Mouse (Mus musculus): ENCODE results near the gene Vrk1. TPM values are rescaled to one million over a fixed set of nuclear protein-coding genes. Genes with fewer than 3 reads are reported as not detected.

Vrk1 gene
- polyA plus RNA-seq, 1 experiment, result 22.8 TPM

GRCm38 (mm10) chr12:106080511-106080910 is 70.5 kb downstream of the Vrk1 start:
- TF ChIP-seq FOSL1 (IDR thresholded peaks at IDR 0.05; ENCODE audit: insufficient read depth, low read length, poor library complexity, severe bottlenecking), result no peak
- no peak for TF ChIP-seq CTCF (IDR thresholded peaks at IDR 0.05; ENCODE audit: control insufficient read depth, insufficient read depth, insufficient read length)
- no peak for TF ChIP-seq MYOG (IDR thresholded peaks at IDR 0.05; ENCODE audit: control insufficient read depth, extremely low read depth, insufficient read length)
- Histone ChIP-seq H3K36me3 (ENCODE audit: control insufficient read depth, insufficient read depth) (peaks cover 6% of the 10 kb centered on the region), H3K79me3 (ENCODE audit: low read depth) (no peaks in the 10 kb centered on the region), H3K4me3 (ENCODE audit: insufficient read depth, poor library complexity, severe bottlenecking) (no peak overlapping the region), H3ac (ENCODE audit: control insufficient read depth, insufficient read length, low read depth) (no peak overlapping the region), H3K27me3 (ENCODE audit: control insufficient read depth, insufficient read depth, insufficient read length) (no peaks in the 10 kb centered on the region), H3K79me2 (ENCODE audit: control insufficient read depth, insufficient read depth) (no peaks in the 10 kb centered on the region)

DNA sequence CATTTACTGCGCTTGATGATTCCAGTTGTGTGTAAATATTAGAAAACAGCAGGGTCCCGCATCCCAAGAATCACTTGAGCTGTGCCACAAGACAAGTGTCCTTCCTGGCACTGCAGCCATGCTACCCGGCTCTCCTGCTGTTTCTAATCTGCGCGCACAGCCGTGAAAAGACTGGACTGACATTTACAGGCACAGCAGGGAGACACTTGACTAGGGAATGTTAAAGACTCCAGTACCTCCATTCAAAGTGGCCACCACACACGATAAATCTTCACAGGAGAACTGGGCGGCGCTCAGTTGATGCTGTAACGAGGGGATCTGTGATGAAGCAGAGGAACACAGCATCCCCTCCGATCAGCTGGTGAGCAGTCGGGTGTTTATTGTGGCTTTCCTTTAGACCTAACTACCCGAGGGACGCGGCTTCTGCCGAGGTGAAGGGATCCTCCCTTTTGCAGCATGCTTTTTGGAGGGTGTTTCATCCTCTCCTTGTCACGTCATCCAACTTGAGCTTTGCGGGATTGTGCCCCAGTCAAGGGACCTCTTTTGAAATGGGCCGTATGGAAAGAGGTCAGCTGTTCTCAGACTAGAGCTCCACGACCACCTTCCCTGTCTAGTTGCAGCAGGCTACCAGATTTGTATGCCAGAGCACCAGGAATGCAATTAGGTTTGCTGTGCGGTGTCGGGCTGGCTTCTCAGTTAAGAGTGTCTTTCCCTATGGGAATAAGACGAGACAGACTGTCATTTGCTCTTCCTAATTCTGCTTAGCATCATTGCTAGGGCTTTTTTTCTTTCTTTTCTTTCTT is 71.1 kb downstream of the Vrk1 start:
- no peaks in the 10 kb centered on the region for H3K79me2 ChIP-seq (ENCODE audit: control insufficient read depth, insufficient read depth)
- H3K36me3 ChIP-seq (ENCODE audit: control insufficient read depth, insufficient read depth), result peaks cover under 1% of the 10 kb centered on the region
- no peak overlapping the region for H3ac ChIP-seq (ENCODE audit: control insufficient read depth, insufficient read length, low read depth)
- TF ChIP-seq CEBPB (IDR thresholded peaks at IDR 0.05; ENCODE audit: low read depth) (no peak), MYOD1 (IDR thresholded peaks at IDR 0.05; ENCODE audit: control insufficient read depth, insufficient read length, low read depth) (no peak), FOSL1 (IDR thresholded peaks at IDR 0.05; ENCODE audit: insufficient read depth, low read length, poor library complexity, severe bottlenecking) (no peak), MYOG (IDR thresholded peaks at IDR 0.05; ENCODE audit: control insufficient read depth, extremely low read depth, insufficient read length) (no peak)
- H3K79me3 ChIP-seq (ENCODE audit: low read depth), result no peaks in the 10 kb centered on the region
- H3K27me3 ChIP-seq (ENCODE audit: control insufficient read depth, insufficient read depth, insufficient read length), result no peaks in the 10 kb centered on the region
- H3K4me3 ChIP-seq (ENCODE audit: insufficient read depth, poor library complexity, severe bottlenecking), result no peak overlapping the region

- Histone ChIP-seq H3K4me3 (ENCODE audit: insufficient read depth, poor library complexity, severe bottlenecking) (no peak overlapping the region), H3K79me2 (ENCODE audit: control insufficient read depth, insufficient read depth) (no peaks in the 10 kb centered on the region), H3K27me3 (ENCODE audit: control insufficient read depth, insufficient read depth, insufficient read length) (no peaks in the 10 kb centered on the region), H3K79me3 (ENCODE audit: low read depth) (no peaks in the 10 kb centered on the region), H3K36me3 (ENCODE audit: control insufficient read depth, insufficient read depth) (no peaks in the 10 kb centered on the region), H3ac (ENCODE audit: control insufficient read depth, insufficient read length, low read depth) (no peak overlapping the region)
- TF ChIP-seq USF1 (IDR thresholded peaks at IDR 0.05; ENCODE audit: low read depth), result no peak
- TF ChIP-seq CTCF (IDR thresholded peaks at IDR 0.05; ENCODE audit: control insufficient read depth, insufficient read depth, insufficient read length), result no peak
- no peak for TF ChIP-seq FOSL1 (IDR thresholded peaks at IDR 0.05; ENCODE audit: insufficient read depth, low read length, poor library complexity, severe bottlenecking)
- no peak for TF ChIP-seq MYOD1 (IDR thresholded peaks at IDR 0.05; ENCODE audit: control insufficient read depth, insufficient read length, low read depth)
- TF ChIP-seq CEBPB (IDR thresholded peaks at IDR 0.05; ENCODE audit: low read depth), result no peak
- no peak for TF ChIP-seq MAX (IDR thresholded peaks at IDR 0.05)
Observed at GRCm38 (mm10) chr12:106081748-106082140, 71.7 kb downstream of the Vrk1 start.

- no peaks in the 10 kb centered on the region for H3K36me3 ChIP-seq (ENCODE audit: control insufficient read depth, insufficient read depth)
- H3K79me3 ChIP-seq (ENCODE audit: low read depth), result no peaks in the 10 kb centered on the region
- no peaks in the 10 kb centered on the region for H3K79me2 ChIP-seq (ENCODE audit: control insufficient read depth, insufficient read depth)
- no peaks in the 10 kb centered on the region for H3K27me3 ChIP-seq (ENCODE audit: control insufficient read depth, insufficient read depth, insufficient read length)
- no peak overlapping the region for H3K4me3 ChIP-seq (ENCODE audit: insufficient read depth, poor library complexity, severe bottlenecking)
- H3ac ChIP-seq (ENCODE audit: control insufficient read depth, insufficient read length, low read depth), result no peak overlapping the region
- TF ChIP-seq USF1 (IDR thresholded peaks at IDR 0.05; ENCODE audit: low read depth) (no peak), MAX (IDR thresholded peaks at IDR 0.05) (no peak), MYOG (IDR thresholded peaks at IDR 0.05; ENCODE audit: control insufficient read depth, extremely low read depth, insufficient read length) (no peak), FOSL1 (IDR thresholded peaks at IDR 0.05; ENCODE audit: insufficient read depth, low read length, poor library complexity, severe bottlenecking) (no peak), MYOD1 (IDR thresholded peaks at IDR 0.05; ENCODE audit: control insufficient read depth, insufficient read length, low read depth) (no peak), CTCF (IDR thresholded peaks at IDR 0.05; ENCODE audit: control insufficient read depth, insufficient read depth, insufficient read length) (no peak), CEBPB (IDR thresholded peaks at IDR 0.05; ENCODE audit: low read depth) (no peak)
Observed at GRCm38 (mm10) chr12:106082191-106082957, 72.3 kb downstream of the Vrk1 start.

GRCm38 (mm10) chr12:106082958-106083381 is 72.9 kb downstream of the Vrk1 start:
- no peak overlapping the region for H3K4me3 ChIP-seq (ENCODE audit: insufficient read depth, poor library complexity, severe bottlenecking)
- TF ChIP-seq CTCF (IDR thresholded peaks at IDR 0.05; ENCODE audit: control insufficient read depth, insufficient read depth, insufficient read length) (no peak), FOSL1 (IDR thresholded peaks at IDR 0.05; ENCODE audit: insufficient read depth, low read length, poor library complexity, severe bottlenecking) (no peak), MYOG (IDR thresholded peaks at IDR 0.05; ENCODE audit: control insufficient read depth, extremely low read depth, insufficient read length) (no peak), CEBPB (IDR thresholded peaks at IDR 0.05; ENCODE audit: low read depth) (no peak), MAX (IDR thresholded peaks at IDR 0.05) (no peak), USF1 (IDR thresholded peaks at IDR 0.05; ENCODE audit: low read depth) (no peak), MYOD1 (IDR thresholded peaks at IDR 0.05; ENCODE audit: control insufficient read depth, insufficient read length, low read depth) (no peak)

More at GRCm38 (mm10) chr12:106082958-106083381, 72.9 kb downstream of the Vrk1 start:
- Histone ChIP-seq H3K79me2 (ENCODE audit: control insufficient read depth, insufficient read depth) (no peaks in the 10 kb centered on the region), H3K36me3 (ENCODE audit: control insufficient read depth, insufficient read depth) (no peaks in the 10 kb centered on the region), H3K79me3 (ENCODE audit: low read depth) (no peaks in the 10 kb centered on the region), H3ac (ENCODE audit: control insufficient read depth, insufficient read length, low read depth) (no peak overlapping the region), H3K27me3 (ENCODE audit: control insufficient read depth, insufficient read depth, insufficient read length) (no peaks in the 10 kb centered on the region)
